Mouse (Mus musculus) liver, postnatal 0 days (tissue): ENCODE measurements around the gene Fignl2. TPM values are rescaled to one million over a fixed set of nuclear protein-coding genes. Genes with fewer than 3 reads are reported as not detected.

Source experiments
- ATAC-seq: fragments of 200-750 bp; cut with Nextera tagmentation; 2 replicates; pipeline ENCODE4 v1.8.0; 2017; ENCODE audit warnings: mild to moderate bottlenecking, moderate library complexity
- DNase-seq: peaks from one replicate; pipeline ENCODE4 v3.0.0-alpha.2; 2016
- H3K27ac ChIP-seq: fragments of 300-500 bp; sonication (generic); 2 replicates; pipeline ENCODE4 v1.5.1; 2014; ENCODE audit warnings: antibody characterized with exemption, moderate library complexity, mild to moderate bottlenecking, low read depth
- H3K27me3 ChIP-seq: fragments of 300-500 bp; sonication (generic); 2 replicates; pipeline ENCODE4 v1.6.1; 2014; ENCODE audit warnings: low read length, control low read depth, mixed read lengths; ENCODE audit not compliant: insufficient read depth
- H3K36me3 ChIP-seq: fragments of 300-500 bp; sonication (generic); replicated peaks from 2 replicates; pipeline ENCODE4 v1.6.1; 2014; ENCODE audit warnings: mild to moderate bottlenecking, control low read depth, low read length, moderate library complexity, mixed read lengths; ENCODE audit not compliant: insufficient read depth
- H3K4me1 ChIP-seq: fragments of 300-500 bp; sonication (generic); 2 replicates; pipeline ENCODE4 v1.6.1; 2014; ENCODE audit warnings: antibody characterized with exemption, mild to moderate bottlenecking, control low read depth; ENCODE audit not compliant: insufficient read depth
- H3K4me2 ChIP-seq: fragments of 300-500 bp; sonication (generic); 2 replicates; pipeline ENCODE4 v1.6.1; 2014; ENCODE audit warnings: low read depth, mild to moderate bottlenecking, low read length, moderate library complexity, mixed read lengths
- H3K4me3 ChIP-seq: fragments of 300-500 bp; sonication (generic); 2 replicates; pipeline ENCODE4 v1.5.1; 2014; ENCODE audit warnings: low read depth, low read length
- H3K9ac ChIP-seq: fragments of 300-500 bp; sonication (generic); replicated peaks from 2 replicates; pipeline ENCODE4 v1.6.1; 2014; ENCODE audit warnings: mild to moderate bottlenecking, moderate library complexity
- H3K9me3 ChIP-seq: fragments of 300-500 bp; sonication (generic); 2 replicates; pipeline ENCODE4 v1.6.1; 2016; ENCODE audit warnings: mild to moderate bottlenecking, control low read depth, low read length, mixed read lengths
- CTCF ChIP-seq: sonication (generic); IDR thresholded peaks from 2 replicates; pipeline ENCODE4 v1.5.1; 2016; ENCODE audit warnings: antibody characterized with exemption, low read depth
- EP300 ChIP-seq: IDR thresholded peaks from 2 replicates; pipeline ENCODE4 v1.6.1; 2016; ENCODE audit warnings: antibody characterized with exemption, low read depth, mild to moderate bottlenecking
- WGBS: fragments of 180-500 bp; shearing (Covaris S2); extraction: QIAGEN DNeasy Blood & Tissue Kit; methylation state at CpG from one replicate; pipeline ENCODE4 v1.1.7; 2014; ENCODE audit not compliant: insufficient replicate concordance; 5-methylcytosine and 5-hydroxymethylcytosine counted together
- polyA plus RNA-seq: library from polyadenylated mRNA; unstranded; fragments of >200 nt; fragmentation: Nextera tagmentation; extraction: Ambion mirVana; gene quantifications from 2 replicates; pipeline ENCODE4 v1.2.1, GENCODE M21; 2015

Fignl2 gene
- polyA plus RNA-seq, 1 experiment from 2014 or later: 0.18 TPM

- Histone ChIP-seq H3K4me1 (peaks cover 9% of the 10 kb centered on the region; the same call in 1 of the 2 replicates), H3K4me2 (no peak overlapping the region), H3K9ac (no peak overlapping the region), H3K4me3 (no peak overlapping the region), H3K27ac (no peak overlapping the region), H3K27me3 (0 out of 2 replicates have a peak, but pooled peaks cover 3% of the 10 kb centered on the region), H3K9me3 (no peaks in the 10 kb centered on the region), H3K36me3 (no peaks in the 10 kb centered on the region)
- TF ChIP-seq CTCF (no peak), EP300 (no peak)
- 73% methylated on average over 5 of the region's 5 CpGs for WGBS
- ATAC-seq: no peak
- DNase-seq: no peak
These were observed 29.7 kb upstream of the Fignl2 start for GRCm38 (mm10) chr15:101107906-101108671.

DNA sequence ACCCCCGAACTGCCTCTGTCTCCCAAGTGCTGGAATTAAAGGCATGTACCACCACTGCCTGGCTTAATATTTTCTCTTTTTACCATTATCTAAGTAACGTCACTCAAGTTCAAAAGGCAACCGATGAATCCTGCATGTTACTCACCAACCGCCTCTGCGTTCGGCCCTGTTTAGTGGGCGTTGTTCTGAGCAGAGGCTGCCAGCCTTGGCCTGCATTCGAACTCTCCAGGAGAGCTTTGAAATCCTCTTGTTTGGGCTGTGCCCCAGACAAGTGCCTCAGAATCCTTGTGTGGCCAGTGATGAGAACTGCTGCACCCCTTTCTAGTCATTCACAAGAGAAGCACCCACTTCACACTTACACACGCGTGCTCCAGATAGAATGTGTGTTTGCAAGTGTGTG, 27.6 kb upstream of the Fignl2 start:
- 0 out of 2 replicates have a peak, but pooled peaks cover under 1% of the 10 kb centered on the region for H3K27me3 ChIP-seq
- WGBS: 77% methylated on average over 10 of the region's 10 CpGs
- no peaks in the 10 kb centered on the region for H3K9me3 ChIP-seq
- TF ChIP-seq CTCF (no peak), EP300 (no peak)
- H3K27ac ChIP-seq: peak overlapping the region; percentile 52
- DNase-seq (no peak), ATAC-seq (no peak)
- H3K4me3 ChIP-seq: 0 out of 2 replicates have a peak overlapping the region, but pooled peaks have one; percentile 39
- H3K36me3 ChIP-seq: no peaks in the 10 kb centered on the region
- peak overlapping the region; percentile 54 for H3K4me2 ChIP-seq
- no peak overlapping the region for H3K9ac ChIP-seq
- peaks cover 5% of the 10 kb centered on the region; the same call in 1 of the 2 replicates for H3K4me1 ChIP-seq

GRCm38 (mm10) chr15:101105496-101105994, 27.2 kb upstream of the Fignl2 start:
- H3K27ac ChIP-seq: peak overlapping the region; percentile 71
- peak overlapping the region; percentile 54 for H3K4me2 ChIP-seq
- H3K36me3 ChIP-seq: no peaks in the 10 kb centered on the region
- WGBS: 18% methylated on average over 12 of the region's 12 CpGs
- H3K4me1 ChIP-seq: peaks cover 5% of the 10 kb centered on the region; the same call in 1 of the 2 replicates
- H3K9ac ChIP-seq: no peak overlapping the region
- DNase-seq (peak; percentile 84), ATAC-seq (peak; percentile 90)
- H3K4me3 ChIP-seq: peak overlapping the region; percentile 39
- no peaks in the 10 kb centered on the region for H3K9me3 ChIP-seq
- no peak for TF ChIP-seq EP300
- TF ChIP-seq CTCF: peak; percentile 94
- no peaks in the 10 kb centered on the region for H3K27me3 ChIP-seq

DNA sequence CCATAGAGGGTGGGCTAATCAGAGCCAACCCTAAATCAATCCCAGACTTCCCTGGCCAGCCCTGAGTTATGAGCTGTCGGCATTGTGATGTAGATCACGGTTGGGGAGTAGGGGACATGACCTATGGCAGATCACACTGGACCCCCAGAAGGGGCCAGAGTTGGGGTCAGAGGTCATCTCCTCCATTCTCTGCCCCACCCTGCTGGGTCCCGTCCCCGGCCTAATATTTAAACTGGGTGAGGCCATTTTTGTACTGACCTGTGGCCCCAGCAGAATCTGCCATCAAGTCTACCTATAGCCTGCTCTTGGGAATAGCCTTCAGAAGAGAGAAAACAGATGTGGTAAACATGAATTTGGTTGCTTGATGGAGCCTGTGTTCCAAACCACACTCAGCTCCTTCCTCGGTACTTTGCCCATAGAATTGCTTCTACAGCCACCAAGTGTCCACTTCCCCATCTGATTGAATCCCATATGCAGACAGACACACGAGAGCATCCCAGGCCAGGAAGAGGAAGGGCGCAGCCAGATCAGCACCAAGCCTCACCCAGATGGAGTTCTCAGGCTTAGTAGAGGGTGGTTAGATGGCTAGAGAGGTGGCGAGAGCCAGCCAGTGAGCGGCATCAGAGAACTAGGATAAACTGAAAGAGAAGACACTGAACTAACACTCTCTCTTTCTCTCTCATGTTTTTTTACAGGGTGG, 25.4 kb upstream of the Fignl2 start:
- 70% methylated on average over 9 of the region's 9 CpGs for WGBS
- Histone ChIP-seq H3K9me3 (no peaks in the 10 kb centered on the region), H3K4me1 (peaks cover 5% of the 10 kb centered on the region; the same call in 1 of the 2 replicates), H3K4me3 (no peak overlapping the region), H3K27ac (no peak overlapping the region), H3K36me3 (no peaks in the 10 kb centered on the region), H3K4me2 (no peak overlapping the region), H3K9ac (no peak overlapping the region), H3K27me3 (no peaks in the 10 kb centered on the region)
- ATAC-seq (no peak), DNase-seq (no peak)
- TF ChIP-seq EP300: no peak
- no peak for TF ChIP-seq CTCF

DNA sequence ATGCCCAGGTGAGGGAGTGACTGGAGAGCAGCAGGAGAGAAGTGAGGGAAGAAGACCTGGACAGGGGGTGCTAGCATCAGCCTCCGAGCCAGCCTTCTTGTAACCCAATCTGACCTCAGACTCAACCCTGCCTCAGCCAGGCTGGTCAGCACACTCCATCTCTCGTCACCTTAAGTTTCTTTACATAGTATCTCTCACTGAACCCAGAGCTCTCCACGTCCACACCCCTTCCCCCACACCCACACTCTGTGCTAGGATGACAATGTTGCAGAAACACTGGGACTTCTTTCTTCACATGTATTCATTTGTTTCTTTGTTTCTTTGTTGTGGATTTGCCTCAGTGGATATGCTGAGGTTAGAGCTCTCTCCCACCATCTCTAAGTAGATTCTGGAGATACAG, 22.6 kb upstream of the Fignl2 start:
- WGBS: 69% methylated on average over 3 of the region's 3 CpGs
- Histone ChIP-seq H3K4me3 (no peak overlapping the region), H3K9ac (no peak overlapping the region), H3K4me2 (no peak overlapping the region), H3K4me1 (peaks cover 5% of the 10 kb centered on the region; the same call in 1 of the 2 replicates), H3K27me3 (0 out of 2 replicates have a peak, but pooled peaks cover 4% of the 10 kb centered on the region), H3K27ac (no peak overlapping the region), H3K9me3 (no peaks in the 10 kb centered on the region), H3K36me3 (no peaks in the 10 kb centered on the region)
- TF ChIP-seq EP300 (no peak), CTCF (no peak)
- DNase-seq (no peak), ATAC-seq (no peak)

- Histone ChIP-seq H3K9ac (no peak overlapping the region), H3K4me1 (no peaks in the 10 kb centered on the region; the same call in 1 of the 2 replicates), H3K4me3 (no peak overlapping the region), H3K9me3 (no peaks in the 10 kb centered on the region), H3K27ac (no peak overlapping the region), H3K36me3 (no peaks in the 10 kb centered on the region), H3K27me3 (0 out of 2 replicates have a peak, but pooled peaks cover 4% of the 10 kb centered on the region), H3K4me2 (no peak overlapping the region)
- WGBS: 13% methylated on average over 28 of the region's 28 CpGs
- no peak for DNase-seq
- no peak for TF ChIP-seq EP300
- no peak for ATAC-seq
These were observed 19.8 kb upstream of the Fignl2 start for GRCm38 (mm10) chr15:101097985-101098651.
